Mouse (Mus musculus): ENCODE results near the gene Adipor2.

Adipor2 gene

DNA sequence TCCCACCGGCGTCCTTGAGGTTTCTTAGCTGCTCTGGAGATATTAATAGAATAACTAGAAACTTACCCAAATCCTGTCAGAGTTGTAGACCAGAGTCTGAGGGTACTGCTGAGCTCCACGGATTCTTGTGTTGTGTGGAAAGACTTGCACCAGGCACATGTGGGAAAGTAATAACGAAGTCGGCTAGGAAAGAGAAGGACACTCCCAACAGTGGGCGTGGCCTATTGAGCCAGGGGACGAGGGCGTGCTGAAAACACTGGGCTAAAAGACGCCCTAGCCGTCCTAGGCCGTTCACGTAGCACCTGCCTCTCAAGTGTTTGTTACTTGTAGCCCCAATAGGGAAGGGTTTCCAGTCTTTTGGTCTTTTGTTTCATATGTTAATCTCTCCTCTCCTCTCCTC is at the start of gene Adipor2:
Gene Adipor2, minus strand, starts transcription at position 351 of the 400 bp plus-strand sequence.
- in situ Hi-C loops (cut with MboI, MseI), result no loop called here

DNA sequence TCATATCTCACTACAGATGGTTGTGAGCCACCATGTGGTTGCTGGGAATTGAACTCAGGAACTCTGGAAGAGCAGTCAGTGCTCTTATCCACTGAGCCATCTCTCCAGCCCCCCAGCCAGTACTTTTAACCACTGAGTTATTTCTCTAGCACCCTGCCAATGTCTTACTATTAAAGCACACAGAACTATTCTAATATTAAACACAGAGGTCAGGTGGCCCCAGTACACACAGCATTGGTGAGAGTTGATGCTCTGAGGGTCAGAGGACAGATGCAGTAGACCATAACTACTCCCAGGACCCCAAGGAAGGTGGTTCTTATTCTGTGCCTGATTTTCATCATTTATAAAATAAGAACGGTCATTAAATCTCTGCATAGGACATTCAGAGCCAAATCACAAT is 48.7 kb upstream of the Adipor2 start:
- in situ Hi-C loops (cut with MboI, MseI), result no loop called here

DNA sequence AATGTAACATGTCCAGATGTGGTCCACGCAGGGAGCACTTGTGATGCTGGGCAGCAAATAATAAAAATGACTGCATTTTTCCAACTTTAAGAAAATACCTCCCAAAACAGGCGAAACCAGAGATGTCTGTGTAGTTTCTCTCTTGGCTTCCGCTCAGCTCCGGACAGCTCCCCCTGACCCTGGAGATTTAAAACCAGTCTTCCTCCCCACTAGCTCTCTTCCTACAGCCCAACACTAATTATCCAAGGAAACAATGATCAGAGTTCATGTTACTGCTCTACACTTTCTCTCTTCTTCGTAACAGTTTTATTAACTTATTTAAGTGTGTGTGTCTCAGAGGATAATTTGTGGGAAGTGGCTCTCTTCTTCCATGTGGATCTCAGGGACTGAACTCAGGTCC is 42.9 kb upstream of the Adipor2 start:
- in situ Hi-C loops (cut with MboI, MseI), result no loop called here

DNA sequence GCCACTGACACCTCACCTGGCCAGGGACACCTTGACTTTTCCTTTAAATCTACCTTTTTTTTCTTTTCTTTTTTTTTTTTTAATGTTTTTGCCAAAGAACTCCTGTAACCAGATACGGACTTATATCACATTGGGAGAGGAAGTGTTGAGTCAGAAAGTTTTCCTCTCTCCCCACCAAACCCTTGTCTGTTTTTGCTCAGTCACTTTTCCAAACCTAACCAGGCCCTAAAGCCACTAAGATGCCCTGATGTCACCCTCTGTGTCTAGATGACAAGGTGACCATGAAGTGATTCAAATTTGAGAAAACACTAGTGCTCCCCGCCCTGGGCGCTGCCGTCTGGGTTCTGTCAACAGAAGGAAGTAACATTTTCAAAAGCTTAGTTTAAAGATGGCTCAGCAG is 41.5 kb upstream of the Adipor2 start:
- in situ Hi-C loops (cut with MboI, MseI), result no loop called here

DNA sequence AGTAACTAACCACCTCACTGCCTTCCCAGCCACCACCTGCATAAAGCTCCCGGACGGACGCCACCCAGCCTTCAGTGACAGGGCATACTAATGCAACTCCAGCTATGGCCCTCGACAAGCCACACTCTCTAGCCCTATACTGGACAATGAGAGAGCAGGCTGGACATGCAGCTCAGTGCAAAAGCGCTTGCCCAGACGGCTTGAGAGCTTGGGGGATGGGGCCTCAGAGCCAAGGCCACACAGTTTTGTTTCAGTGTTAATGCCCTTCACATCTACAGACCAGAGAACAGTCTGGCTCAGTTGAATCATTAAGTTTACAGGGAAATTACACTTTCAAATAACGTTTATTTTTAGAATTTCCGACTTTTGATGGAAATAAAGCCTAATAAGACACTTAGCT is 40.7 kb upstream of the Adipor2 start:
- in situ Hi-C loops (cut with MboI, MseI), result no loop called here

DNA sequence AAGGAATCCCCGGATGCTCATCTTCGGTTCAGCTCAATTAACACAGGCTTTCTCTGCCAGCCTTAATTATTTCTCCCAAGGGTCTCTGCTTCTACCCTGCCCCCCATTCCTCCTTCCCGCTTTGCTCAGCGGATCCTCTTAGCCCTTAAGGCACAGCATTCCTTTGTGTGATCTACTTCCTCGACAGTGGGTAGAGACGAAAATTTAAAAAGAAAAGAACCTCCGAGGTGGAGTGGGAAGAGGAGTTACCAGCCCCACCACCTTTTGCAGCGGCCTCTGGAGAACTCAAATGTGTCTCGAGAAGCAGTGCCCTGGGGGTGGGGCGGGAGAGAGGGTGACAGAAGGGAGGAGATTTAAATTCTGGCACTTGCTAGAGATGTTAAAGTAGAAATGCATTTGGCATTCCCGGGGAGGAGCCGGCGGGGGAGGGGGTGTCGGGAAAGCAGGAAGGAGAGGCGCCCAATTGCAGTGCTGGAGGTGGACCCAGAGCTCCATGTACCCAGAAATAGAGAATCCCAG is 34.5 kb upstream of the Adipor2 start:
- in situ Hi-C loops (cut with MboI, MseI), result no loop called here

DNA sequence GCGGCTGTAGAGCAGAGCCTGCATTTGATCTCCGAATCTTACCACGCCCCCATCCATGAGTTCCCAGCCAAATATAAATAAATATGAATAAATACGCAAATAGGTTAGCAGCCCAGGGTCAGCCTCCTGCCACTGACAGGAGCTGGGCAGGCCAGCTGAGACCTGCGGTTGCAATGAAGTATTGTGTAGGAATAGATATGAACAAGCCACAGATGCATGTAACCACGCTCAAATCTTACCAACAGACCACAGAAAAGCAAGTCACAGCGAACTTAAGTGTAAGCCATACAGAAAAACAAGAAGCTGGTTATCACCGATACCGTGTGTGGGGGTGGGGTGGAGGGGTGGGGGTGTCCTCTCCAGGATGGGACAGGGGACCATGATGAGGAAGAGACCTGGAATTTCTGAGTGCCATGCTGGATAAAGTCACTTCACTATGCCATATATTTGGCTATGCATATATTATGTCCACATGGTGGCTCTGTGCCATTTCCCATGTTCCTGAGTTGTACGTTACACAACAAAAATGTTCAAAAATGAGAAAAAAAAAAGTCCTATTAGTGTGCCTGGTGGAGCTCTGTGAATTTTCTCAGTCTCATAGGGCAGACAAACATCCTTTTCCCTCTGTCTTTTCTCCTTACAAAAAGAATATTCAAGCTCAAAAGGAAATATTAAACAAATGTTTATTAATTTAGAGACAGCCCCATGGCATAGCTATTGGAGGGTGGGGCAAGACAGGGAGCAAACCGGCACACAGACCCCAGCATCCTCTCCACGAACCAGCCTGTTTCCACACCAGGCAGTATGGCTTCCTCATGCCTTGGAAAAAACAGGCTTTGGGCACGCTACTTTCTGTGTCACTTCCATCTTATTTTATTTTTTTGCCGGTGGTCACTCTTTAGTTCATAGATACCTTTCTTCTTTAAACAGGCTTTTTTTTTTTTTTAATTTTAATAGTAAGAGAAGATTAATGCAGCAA is 33.8 kb upstream of the Adipor2 start:
- in situ Hi-C loops (cut with MboI, MseI), result no loop called here

DNA sequence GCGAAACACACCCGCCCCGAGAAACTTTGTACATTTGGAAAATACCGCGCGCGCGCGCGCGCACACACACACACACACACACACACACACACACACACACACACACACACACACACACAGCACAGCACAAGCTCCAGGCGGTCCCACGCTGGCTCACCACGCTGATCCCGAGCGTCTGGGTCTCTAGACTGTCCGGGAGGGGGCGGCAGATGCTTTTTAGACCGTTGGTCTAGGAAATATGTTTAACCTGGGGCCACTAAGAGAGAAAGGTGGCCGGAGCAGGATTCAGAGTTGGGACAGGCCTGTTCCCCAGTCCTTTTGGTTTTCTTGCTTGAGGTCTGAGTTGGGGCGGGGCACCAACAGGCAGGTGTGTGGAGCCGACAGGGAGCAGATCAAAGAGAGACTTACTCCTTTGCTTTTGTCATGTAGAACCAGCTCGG is 31.6 kb upstream of the Adipor2 start:
- in situ Hi-C loops (cut with MboI, MseI), result loop anchor here (5.0 kb wide), 3 partner anchors 52 to 222 kb away; partner anchors contain the start of gene Wnt5b

DNA sequence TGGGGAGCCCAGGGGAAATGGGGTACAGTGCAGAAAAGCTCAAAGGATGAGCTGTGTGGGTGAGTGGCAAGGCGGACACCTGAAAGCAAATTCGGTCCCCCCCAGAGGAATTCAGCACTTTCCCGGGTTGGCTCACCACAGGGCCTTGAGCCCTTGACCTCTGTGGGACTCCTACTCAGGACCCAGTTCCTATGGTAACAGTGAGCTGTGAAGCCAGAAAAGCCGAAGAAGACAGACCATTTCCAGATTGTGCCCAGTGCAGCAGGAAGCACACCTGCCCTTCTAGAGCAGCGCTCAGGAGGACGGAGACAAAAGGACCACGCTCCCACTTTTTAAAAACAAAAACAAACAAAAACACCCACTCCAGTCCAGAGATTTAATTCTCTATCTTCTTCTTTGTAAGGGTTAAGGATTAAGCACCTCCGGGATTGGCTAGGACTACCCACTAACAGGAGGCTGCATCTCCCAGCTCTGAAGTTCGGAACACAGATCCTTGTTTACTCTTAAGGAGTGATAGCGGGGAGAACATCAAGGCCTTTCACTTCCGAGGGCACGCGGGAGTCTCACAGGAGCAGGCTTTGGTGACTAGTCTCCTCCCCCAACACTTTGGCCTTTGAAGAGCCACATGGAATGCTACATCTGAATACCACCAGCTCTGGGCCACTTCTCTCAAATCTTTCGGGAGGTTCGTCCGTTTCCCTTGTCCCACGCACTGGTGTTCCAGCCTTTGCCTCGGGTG is 31.0 kb upstream of the Adipor2 start:
- in situ Hi-C loops (cut with MboI, MseI), result loop anchor here (5.0 kb wide), 3 partner anchors 51 to 221 kb away; partner anchors contain the start of gene Wnt5b

DNA sequence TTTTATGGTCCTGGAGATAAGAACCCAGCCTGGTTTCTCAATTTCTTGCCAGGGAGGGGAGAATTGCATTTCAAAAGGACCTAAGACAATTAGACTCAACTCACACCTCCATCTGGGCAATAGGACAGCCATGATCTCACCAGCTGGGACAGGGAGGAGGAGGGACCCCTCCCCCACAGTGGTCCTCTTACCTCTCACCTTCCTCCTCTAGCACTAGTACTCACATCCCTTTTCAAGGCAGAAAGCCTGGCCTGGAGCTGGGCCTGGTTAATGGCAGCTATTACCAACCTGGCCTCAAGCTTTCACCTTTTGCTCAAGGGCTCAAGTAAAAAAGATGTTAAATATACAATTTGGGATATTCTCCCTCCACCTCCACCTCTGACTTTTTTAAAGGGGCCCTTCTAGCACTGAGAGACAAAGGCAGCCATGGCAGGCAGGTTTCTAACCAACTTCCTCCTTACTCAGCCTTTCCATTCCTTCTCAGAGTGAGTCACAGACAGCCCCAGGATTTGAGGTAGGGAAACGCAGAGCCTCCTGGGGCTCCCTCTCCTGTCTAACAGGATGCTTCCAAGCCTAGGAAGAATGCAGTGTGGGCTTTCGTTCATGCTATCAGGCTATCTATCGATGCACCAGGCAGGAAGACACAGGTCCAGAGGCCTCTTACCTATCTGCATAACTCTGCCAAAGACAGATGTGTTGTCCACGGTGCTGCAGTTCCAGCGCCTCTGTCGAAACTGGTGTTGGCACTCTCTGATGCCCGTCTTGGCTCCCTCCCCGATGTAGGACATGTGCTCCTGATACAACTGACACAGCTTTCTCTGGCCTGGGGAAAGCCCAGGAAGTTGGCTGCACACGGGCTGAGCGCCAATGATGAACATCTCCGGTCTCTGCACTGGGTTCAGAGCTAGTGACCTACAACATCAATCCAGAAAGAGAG is 28.4 kb upstream of the Adipor2 start:
- in situ Hi-C loops (cut with MboI, MseI), result loop anchor here (5.0 kb wide), 3 partner anchors 49 to 219 kb away; partner anchors contain the start of gene Wnt5b

DNA sequence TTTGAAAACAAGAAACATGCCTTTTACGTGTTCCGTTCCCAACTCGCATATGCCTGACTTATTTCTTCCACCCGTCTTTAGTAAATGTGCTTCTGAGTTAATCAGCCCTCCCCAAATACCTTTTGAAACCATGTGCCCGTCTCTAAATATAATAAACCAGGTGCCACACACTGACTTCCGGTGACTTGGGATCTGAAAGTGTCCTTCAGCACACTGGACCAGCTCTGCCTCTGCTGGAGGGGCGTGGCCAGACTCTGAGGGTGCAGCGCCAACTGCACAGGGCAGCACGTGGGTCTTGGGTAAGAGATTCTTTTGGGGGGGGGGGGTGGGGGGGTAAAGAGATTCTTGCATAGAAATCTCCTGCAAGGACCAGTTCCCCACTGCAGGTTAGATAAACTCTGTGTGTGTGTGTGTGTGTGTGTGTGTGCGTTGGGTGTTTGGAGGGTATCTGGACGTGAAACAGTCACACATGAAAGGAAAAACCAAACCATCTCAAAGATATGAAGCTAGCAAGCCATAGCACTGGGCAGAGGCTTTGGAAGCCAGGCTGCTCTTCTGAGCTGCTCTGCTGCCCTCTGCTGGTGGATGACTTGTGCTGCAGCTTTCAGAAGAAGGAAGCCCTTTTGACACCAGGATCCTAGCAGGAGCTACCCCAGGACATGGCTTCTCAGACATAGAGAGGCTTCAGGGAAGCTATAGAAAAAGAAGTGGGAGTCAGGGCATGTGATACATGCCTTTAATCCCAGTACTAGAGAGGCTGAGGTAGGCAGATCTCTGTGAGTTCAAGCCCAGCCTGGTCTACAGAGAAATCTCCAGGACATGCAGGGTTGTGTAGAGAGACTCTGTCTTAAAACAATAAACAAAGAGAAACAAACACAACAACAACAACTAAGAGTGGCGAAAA is 26.5 kb upstream of the Adipor2 start:
- in situ Hi-C loops (cut with MboI, MseI), result loop anchor here (5.0 kb wide), 2 partner anchors 97 to 347 kb away; no protein-coding TSS in a partner anchor

DNA sequence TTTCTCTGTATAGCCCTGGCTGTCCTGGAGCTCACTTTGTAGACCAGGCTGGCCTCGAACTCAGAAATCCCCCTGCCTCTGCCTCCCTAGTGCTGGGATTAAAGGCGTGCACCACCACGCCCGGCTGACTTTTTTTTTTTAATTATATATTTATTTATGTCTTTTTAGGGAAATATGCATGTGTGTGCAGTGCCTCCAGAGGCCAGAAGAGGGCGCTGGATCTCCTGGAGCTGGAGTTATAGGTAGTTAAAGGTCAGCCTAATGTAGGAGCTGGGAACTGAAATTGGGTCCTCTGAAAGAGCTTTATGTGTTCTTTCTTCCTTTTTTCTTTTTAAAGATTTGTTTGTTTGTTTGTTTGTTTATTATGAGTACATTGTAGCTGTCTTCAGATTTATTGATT is 25.2 kb upstream of the Adipor2 start:
- in situ Hi-C loops (cut with MboI, MseI), result loop anchor here (5.0 kb wide), 2 partner anchors 95 to 345 kb away; no protein-coding TSS in a partner anchor

DNA sequence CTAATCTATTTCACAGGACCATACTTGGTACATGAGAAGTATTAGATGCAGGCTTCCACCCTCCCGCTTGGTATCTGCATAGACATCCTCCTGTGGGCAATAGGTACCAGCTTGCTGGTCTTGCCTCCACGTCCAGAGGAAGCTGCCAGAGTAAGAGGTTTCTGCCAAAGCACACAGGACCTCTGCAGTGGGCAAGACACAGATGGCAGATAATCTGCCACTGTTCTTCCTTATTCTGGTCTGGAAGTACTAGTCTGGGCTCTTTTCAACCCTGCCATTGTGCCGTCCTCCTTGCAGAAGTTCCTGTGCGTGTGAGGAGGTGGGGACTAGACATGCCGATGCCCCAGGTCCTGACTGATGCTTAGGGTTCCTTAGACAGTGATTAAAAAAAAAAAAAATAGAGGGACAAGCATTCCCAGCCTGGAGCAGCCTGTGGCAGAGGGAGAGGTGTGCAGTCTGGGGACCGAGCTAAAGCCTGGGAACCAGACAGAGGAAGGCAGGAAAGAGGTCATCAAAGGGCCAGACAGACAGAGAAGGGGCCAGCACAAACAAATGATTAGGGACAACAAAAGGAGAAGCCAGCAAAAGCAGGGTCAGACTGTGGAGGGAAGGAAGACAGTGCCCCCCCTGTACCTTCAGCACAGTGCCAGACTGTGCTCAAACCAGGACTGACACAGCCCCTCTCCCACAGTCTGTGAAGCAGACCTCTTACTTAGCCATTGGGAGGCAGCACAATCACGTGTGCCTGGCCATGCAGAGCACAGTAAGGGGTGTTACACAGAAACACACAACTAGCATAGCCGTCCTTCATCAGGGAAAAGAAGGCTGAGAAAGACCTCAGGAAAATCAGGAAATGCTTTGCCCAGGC is 20.6 kb upstream of the Adipor2 start:
- in situ Hi-C loops (cut with MboI, MseI), result no loop called here

DNA sequence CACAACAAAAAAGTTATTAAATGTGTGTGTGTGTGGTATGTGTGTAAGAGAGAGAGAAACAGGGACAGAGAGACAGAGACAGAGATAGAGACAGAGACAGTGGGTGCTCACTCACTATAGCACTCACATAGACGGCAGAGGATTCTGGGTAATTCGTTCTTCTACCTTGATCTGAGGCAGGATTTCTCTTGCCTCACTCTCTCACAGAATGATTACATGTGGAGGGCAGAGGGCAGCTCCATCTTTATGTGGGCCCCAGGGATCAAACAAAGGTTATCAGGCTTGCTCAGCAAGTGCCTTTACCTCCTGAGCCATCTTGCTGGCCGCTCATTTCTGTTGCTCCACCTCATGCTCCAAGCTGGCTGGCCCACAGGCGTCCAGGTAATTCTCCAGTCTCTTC is 16.9 kb upstream of the Adipor2 start:
- in situ Hi-C loops (cut with MboI, MseI), result no loop called here

DNA sequence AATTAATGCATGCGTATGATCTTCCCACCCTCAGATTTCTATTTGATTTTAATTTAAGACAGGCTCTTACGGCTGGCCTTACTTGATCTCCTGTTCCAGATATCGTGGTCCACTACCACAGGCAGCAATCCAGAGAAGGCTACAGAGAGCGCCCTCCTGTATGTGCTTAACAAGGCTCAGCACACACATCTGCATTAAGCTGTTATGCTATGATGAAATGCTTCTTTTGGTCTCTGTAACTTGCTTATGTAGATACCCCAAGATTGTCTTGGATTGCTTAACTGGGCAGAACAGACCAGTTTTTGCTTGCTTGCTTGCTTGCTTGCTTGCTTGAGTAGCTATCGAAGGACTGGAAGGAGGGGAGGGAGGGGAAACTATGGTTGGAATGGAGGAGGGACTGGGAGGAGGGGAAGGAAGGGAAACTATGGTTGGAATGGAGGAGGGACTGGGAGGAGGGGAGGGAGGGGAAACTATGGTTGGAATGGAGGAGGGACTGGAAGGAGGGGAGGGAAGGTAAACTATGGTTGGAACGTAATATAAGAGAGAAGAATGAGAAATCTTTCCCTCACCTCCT is 14.3 kb upstream of the Adipor2 start:
- in situ Hi-C loops (cut with MboI, MseI), result no loop called here

DNA sequence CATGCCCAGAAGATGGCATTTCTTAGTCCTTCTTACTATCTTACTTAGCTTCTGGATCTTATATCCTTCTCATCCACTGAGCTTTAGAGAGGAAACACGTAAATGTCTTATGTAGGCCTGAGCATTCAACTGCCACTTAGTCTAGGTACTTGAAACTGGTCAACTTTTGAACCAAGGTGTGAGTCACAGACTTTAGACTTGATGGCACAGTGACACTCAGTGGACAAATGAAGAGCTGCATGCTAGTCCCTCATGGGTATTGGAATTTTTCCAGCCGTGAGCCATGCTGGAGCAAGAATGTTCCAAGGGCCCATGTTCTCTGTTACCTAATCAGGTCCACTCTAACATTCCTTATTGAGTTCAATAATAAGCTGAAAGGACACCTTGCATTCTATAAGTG is 13.0 kb upstream of the Adipor2 start:
- in situ Hi-C loops (cut with MboI, MseI), result no loop called here

DNA sequence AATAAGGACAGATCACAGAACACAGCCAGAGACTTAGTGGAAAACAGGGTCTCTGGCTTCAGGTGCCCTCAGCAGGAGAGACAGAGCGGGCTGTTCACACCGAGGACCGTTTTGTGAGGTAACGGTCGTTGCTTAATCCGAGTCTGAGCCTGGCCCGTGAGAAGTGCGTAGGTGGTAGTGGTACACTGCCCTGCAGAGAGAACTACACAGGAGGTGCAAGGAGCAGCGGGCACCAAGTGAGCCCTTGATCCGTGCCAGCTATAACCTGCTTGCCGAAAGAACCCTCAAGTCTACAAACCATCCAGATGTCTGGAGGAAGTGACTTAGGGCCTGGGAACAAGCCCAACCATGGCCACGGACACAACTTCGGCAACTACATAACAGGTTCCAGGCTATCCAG is 11.8 kb upstream of the Adipor2 start:
- in situ Hi-C loops (cut with MboI, MseI), result no loop called here

DNA sequence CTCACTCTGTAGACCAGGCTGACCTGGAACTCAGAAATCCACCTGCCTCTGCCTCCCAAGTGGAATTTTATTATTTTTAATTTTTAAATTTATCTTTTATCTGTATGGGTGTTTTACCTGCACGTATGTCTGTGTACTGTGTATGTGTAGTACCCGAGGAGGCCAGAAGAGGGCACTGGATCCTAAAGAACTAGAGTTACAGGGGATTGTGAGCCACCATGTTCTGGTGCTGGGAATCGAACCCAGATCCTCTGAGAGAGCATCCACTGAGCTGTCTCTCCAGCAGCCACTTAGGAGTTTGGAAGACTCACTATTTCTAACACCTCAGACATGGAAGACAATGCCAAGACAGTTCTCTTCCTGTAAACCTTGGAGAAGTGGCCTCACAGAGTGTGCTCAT is 11.1 kb upstream of the Adipor2 start:
- in situ Hi-C loops (cut with MboI, MseI), result no loop called here

DNA sequence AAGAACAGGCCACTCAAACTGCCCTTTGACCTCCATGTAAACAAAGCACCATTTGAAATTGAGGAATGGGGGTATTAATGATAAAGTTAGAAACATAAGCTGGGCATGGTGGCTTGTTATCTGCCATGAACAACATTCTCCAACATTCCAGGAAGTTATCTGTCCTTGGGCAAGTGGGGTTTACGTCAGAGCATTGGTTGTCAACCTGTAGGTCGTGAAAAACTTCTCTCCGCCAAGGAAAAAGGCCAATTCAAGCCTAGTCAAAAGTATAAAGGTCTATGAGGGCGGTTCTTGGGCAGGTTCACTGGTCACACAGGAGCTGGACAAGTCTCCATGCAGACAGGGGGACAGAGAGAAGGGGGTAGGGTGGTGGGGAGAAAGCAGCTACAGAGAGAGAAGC is 3.5 kb upstream of the Adipor2 start:
- in situ Hi-C loops (cut with MboI, MseI), result no loop called here

All from regulatory T cell (primary cell).